In genomic region chrX:134585103-134586002, GRCm38 (mm10) we compare ENCODE assay signal across 8 mouse cellular contexts. TPM values are rescaled to one million over a fixed set of nuclear protein-coding genes. Genes with fewer than 3 reads are reported as not detected.
DNase-seq lines count a peak whose midpoint lies in the region; ATAC-seq lines count a peak whose summit lies in the region.

Gene Rpl36a, plus strand, starts transcription at chrX:134585654.

- no peaks in the 10 kb centered on the region for H3K9me3 ChIP-seq in hindbrain, embryonic 15.5 days

- H3K4me2 ChIP-seq in hindbrain, embryonic 15.5 days: peak within 1 kb of the TSS; percentile 65

- DNase-seq in T-cell, adult 2 months (ENCODE audit: low spot score): peak; percentile 91
- DNase-seq in cerebellum, postnatal 36 days: peak; percentile 88 to 89
- peak; percentile 90 to 91 for DNase-seq in frontal cortex, postnatal 36 days (ENCODE audit: low spot score in 2 of 2)
- peak; percentile 83 for DNase-seq in left cerebral cortex, adult 11 months (ENCODE audit: low spot score)
- peak; percentile 94 for DNase-seq in lung, postnatal 4 days
- peak; percentile 84 for DNase-seq in retina, postnatal 7 days (ENCODE audit: low read depth, low spot score)
- DNase-seq in urinary bladder, adult 2 months (ENCODE audit: low spot score): peak; percentile 66

- H3K4me3 ChIP-seq in hindbrain, embryonic 15.5 days: peak within 1 kb of the TSS; percentile 47

- peak within 1 kb of the TSS; percentile 51 for H3K9ac ChIP-seq in hindbrain, embryonic 15.5 days

- H3K4me1 ChIP-seq in hindbrain, embryonic 15.5 days (replicated peaks): peaks cover 13% of the 10 kb centered on the region

- H3K36me3 ChIP-seq in hindbrain, embryonic 15.5 days: peaks cover 7% of the 10 kb centered on the region; the same call in 1 of the 2 replicates

- WGBS in hindbrain, embryonic 15.5 days: 20% methylated on average over 45 of the region's 45 CpGs

- peak; percentile 98 for ATAC-seq in hindbrain, embryonic 15.5 days (ENCODE audit: low FRiP score, low read depth)

- H3K27me3 ChIP-seq in hindbrain, embryonic 15.5 days: no peaks in the 10 kb centered on the region

- H3K27ac ChIP-seq in hindbrain, embryonic 15.5 days (replicated peaks): peak within 1 kb of the TSS; percentile 83

RNA-seq across cellular contexts. Expression of gene Rpl36a, which starts in this region (rescaled TPM):
- 159 and 198 TPM in 2 replicates for polyA plus RNA-seq in hindbrain, embryonic 15.5 days (2015; fragmentation: Nextera tagmentation; extraction: Ambion mirVana)
- polyA plus RNA-seq in urinary bladder, adult 2 months (2012; rRNA removed): 1,373 and 1,449 TPM in 2 replicates

Comparison
In these comparisons a context has a peak if more than half of its experiments do, and no peak if none do; other contexts are left out.
1. Peak in every context shown above with its lines: DNase-seq, ATAC-seq, H3K4me3 ChIP-seq and H3K27ac ChIP-seq.